Mouse (Mus musculus) kidney, embryonic 16.5 days (tissue): ENCODE results near the gene Aff3. TPM values are rescaled to one million over a fixed set of nuclear protein-coding genes. Genes with fewer than 3 reads are reported as not detected.

Experiments used
- ATAC-seq: fragments of 200-750 bp; cut with Nextera tagmentation; 2 replicates; pipeline ENCODE4 v1.8.0; 2017; ENCODE audit warnings: moderate TSS enrichment; ENCODE audit not compliant: low FRiP score, low TSS enrichment
- H3K27ac ChIP-seq: fragments of 300-500 bp; sonication (generic); 2 replicates; pipeline ENCODE4 v1.5.1; 2014; ENCODE audit warnings: low read length
- H3K27me3 ChIP-seq: fragments of 300-500 bp; sonication (generic); 2 replicates; pipeline ENCODE4 v1.6.1; 2014; ENCODE audit warnings: low read length, control low read depth, mixed read lengths; ENCODE audit not compliant: insufficient read depth
- H3K36me3 ChIP-seq: fragments of 300-500 bp; sonication (generic); 2 replicates; pipeline ENCODE4 v1.6.1; 2014; ENCODE audit warnings: low read length, control low read depth, mixed read lengths; ENCODE audit not compliant: insufficient read depth
- H3K4me1 ChIP-seq: fragments of 300-500 bp; sonication (generic); 2 replicates; pipeline ENCODE4 v1.6.1; 2014; ENCODE audit warnings: low read length, control low read depth, mixed read lengths; ENCODE audit not compliant: insufficient read depth
- H3K4me2 ChIP-seq: fragments of 300-500 bp; sonication (generic); replicated peaks from 2 replicates; pipeline ENCODE4 v1.6.1; 2014; ENCODE audit warnings: low read depth, low read length
- H3K4me3 ChIP-seq: fragments of 300-500 bp; sonication (generic); 2 replicates; pipeline ENCODE4 v1.5.1; 2014; ENCODE audit warnings: mild to moderate bottlenecking, low read length
- H3K9ac ChIP-seq: fragments of 300-500 bp; sonication (generic); replicated peaks from 2 replicates; pipeline ENCODE4 v1.6.1; 2014; ENCODE audit warnings: low read length
- H3K9me3 ChIP-seq: fragments of 300-500 bp; sonication (generic); 2 replicates; pipeline ENCODE4 v1.6.1; 2016; ENCODE audit warnings: low read length, control low read depth
- WGBS: fragments of 180-500 bp; shearing (Covaris S2); extraction: QIAGEN DNeasy Blood & Tissue Kit; methylation state at CpG from one replicate; pipeline ENCODE4 v1.1.7; 2014; 5-methylcytosine and 5-hydroxymethylcytosine counted together
- polyA plus RNA-seq: library from polyadenylated mRNA; unstranded; fragments of >200 nt; fragmentation: Nextera tagmentation; extraction: Ambion mirVana; gene quantifications from 2 replicates; pipeline ENCODE4 v1.2.1, GENCODE M21; 2015

Aff3 gene
- polyA plus RNA-seq, 1 experiment from 2014 or later = 4.0 TPM

DNA sequence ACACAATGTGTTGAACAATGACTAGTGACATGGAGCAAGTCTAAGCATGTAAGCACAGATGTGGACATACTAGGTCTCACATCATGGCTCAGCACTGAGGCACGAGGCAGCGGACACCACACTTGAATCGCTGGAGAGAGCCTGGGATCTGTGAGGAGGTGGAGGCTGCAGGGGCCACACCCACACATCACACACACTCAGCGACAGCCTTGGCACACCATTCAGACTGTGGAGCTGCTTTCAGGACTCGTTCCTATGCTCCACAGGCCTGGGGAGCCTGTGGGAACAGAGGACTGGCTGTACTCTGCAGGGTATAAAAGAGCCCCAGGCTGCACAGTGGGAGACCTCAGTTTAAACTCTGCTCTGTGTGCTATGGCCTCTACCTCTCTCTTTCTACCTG, 270.3 kb downstream of the Aff3 start:
- Histone ChIP-seq H3K36me3 (no peaks in the 10 kb centered on the region), H3K9me3 (no peaks in the 10 kb centered on the region), H3K9ac (no peak overlapping the region), H3K27me3 (no peaks in the 10 kb centered on the region), H3K4me2 (no peak overlapping the region), H3K4me3 (no peak overlapping the region), H3K4me1 (peaks cover 19% of the 10 kb centered on the region; the same call in 1 of the 2 replicates), H3K27ac (no peak overlapping the region)
- ATAC-seq = 0 out of 2 replicates have a peak, but pooled peaks have one; percentile 22
- 49% methylated on average over 5 of the region's 5 CpGs for WGBS

DNA sequence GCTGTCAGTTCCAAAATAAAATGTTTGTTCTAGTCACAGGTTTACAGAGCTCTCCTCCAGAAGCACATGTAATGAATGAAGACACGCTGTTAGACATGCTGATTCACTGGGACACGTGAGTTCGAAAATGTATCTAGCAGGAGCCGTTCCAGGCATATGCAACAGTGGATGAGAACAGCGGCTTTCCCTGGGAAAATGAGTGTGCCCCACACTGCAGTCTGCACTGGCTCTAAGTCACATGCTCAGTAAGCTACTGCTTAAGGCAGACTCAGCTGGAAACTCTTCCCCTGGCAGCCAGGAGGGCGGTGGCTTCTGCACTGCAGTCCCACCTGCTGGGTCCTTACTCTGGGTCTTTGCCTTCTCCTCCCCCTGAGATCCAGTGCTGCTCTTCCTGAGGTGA, 271.2 kb downstream of the Aff3 start:
- no peak overlapping the region for H3K4me2 ChIP-seq
- H3K27ac ChIP-seq = no peak overlapping the region
- WGBS = 52% methylated on average over 6 of the region's 6 CpGs
- no peaks in the 10 kb centered on the region for H3K27me3 ChIP-seq
- H3K9me3 ChIP-seq = no peaks in the 10 kb centered on the region
- H3K9ac ChIP-seq = no peak overlapping the region
- no peaks in the 10 kb centered on the region for H3K36me3 ChIP-seq
- H3K4me1 ChIP-seq = peaks cover 21% of the 10 kb centered on the region; the same call in 1 of the 2 replicates
- no peak overlapping the region for H3K4me3 ChIP-seq
- ATAC-seq = no peak

DNA sequence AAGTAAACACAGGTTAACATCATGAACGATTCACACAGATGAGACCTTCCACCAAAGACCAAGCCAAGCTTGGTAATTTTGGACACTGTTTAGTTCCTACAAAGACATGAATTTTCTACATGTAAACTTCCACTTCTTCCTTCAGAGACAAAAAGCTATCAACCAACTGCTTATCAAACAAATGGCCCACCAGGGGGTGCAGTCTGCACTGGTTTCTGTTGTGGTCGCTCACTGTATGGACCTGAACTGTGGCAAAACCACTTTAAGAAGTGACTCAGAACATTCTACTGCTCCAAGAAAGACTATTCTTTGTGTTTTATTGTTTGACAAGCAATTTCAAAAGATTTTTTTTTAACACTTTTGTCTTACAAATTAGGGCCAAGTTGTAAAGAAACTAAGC, 271.8 kb downstream of the Aff3 start:
- WGBS = 40% methylated on average over 2 of the region's 2 CpGs
- peaks cover 23% of the 10 kb centered on the region; the same call in 1 of the 2 replicates for H3K4me1 ChIP-seq

GRCm38 (mm10) chr1:38390886-38391249, 273.9 kb downstream of the Aff3 start:
- H3K36me3 ChIP-seq = no peaks in the 10 kb centered on the region
- H3K4me2 ChIP-seq = no peak overlapping the region
- WGBS = 71% methylated on average over 7 of the region's 7 CpGs
- H3K9ac ChIP-seq = no peak overlapping the region
- H3K4me1 ChIP-seq = peaks cover 23% of the 10 kb centered on the region; the same call in 1 of the 2 replicates
- ATAC-seq = no peak
- no peaks in the 10 kb centered on the region for H3K27me3 ChIP-seq
- H3K27ac ChIP-seq = no peak overlapping the region
- H3K9me3 ChIP-seq = no peaks in the 10 kb centered on the region
- H3K4me3 ChIP-seq = no peak overlapping the region

More for the DNA sequence above, 271.8 kb downstream of the Aff3 start:
- Histone ChIP-seq H3K9ac (no peak overlapping the region), H3K36me3 (no peaks in the 10 kb centered on the region), H3K9me3 (no peaks in the 10 kb centered on the region), H3K27ac (no peak overlapping the region), H3K27me3 (no peaks in the 10 kb centered on the region), H3K4me3 (no peak overlapping the region), H3K4me2 (no peak overlapping the region)
- ATAC-seq = no peak; the same call in 1 of the 2 replicates

- Histone ChIP-seq H3K27ac (no peak overlapping the region), H3K4me1 (peaks cover 22% of the 10 kb centered on the region; the same call in 1 of the 2 replicates), H3K9ac (no peak overlapping the region), H3K36me3 (no peaks in the 10 kb centered on the region), H3K9me3 (no peaks in the 10 kb centered on the region), H3K4me3 (no peak overlapping the region), H3K4me2 (no peak overlapping the region), H3K27me3 (no peaks in the 10 kb centered on the region)
- no peak for ATAC-seq
- 93% methylated on average over 17 of the region's 17 CpGs for WGBS
Observed at GRCm38 (mm10) chr1:38390235-38390885, 274.4 kb downstream of the Aff3 start.

- Histone ChIP-seq H3K9ac (no peak overlapping the region), H3K4me3 (no peak overlapping the region), H3K4me1 (peaks cover 20% of the 10 kb centered on the region), H3K4me2 (no peak overlapping the region), H3K9me3 (no peaks in the 10 kb centered on the region), H3K27ac (no peak overlapping the region), H3K36me3 (no peaks in the 10 kb centered on the region), H3K27me3 (no peaks in the 10 kb centered on the region)
- whole genome bisulfite sequencing = 85% methylated on average over 7 of the region's 7 CpGs
- no peak for ATAC-seq
Observed at GRCm38 (mm10) chr1:38389576-38389975, 275.2 kb downstream of the Aff3 start.

- H3K36me3 ChIP-seq = no peaks in the 10 kb centered on the region
- H3K27ac ChIP-seq = no peak overlapping the region
- no peaks in the 10 kb centered on the region for H3K27me3 ChIP-seq
- H3K4me1 ChIP-seq = peaks cover 19% of the 10 kb centered on the region
- H3K4me3 ChIP-seq = no peak overlapping the region
- no peak overlapping the region for H3K9ac ChIP-seq
- 48% methylated on average over 3 of the region's 3 CpGs for WGBS
- no peak overlapping the region for H3K4me2 ChIP-seq
- no peak; the same call in 1 of the 2 replicates for ATAC-seq
- H3K9me3 ChIP-seq = no peaks in the 10 kb centered on the region
Observed at GRCm38 (mm10) chr1:38388466-38388865, 276.3 kb downstream of the Aff3 start.

DNA sequence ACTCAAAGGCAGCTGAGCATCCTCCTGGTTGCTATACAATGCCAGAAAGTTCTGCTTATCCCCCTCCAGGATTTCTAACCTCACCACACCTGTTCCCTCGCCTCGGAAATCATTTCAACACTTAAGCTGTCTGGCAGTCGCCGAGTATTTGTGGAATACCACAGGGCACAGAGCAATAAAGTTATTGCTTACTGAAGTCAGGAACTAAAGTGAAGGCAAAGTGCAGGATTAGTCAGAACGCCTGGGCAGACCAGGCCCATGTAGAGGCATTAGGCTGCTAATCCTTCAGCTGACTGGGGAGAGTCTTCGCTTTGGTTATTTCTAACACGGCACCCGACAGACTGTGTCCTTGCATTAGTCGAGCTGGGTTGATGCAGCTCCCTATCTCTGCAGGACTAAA, 277.3 kb downstream of the Aff3 start:
- no peak overlapping the region for H3K4me3 ChIP-seq
- no peaks in the 10 kb centered on the region for H3K36me3 ChIP-seq
- H3K9ac ChIP-seq = no peak overlapping the region
- no peak overlapping the region for H3K4me2 ChIP-seq
- no peaks in the 10 kb centered on the region for H3K9me3 ChIP-seq
- H3K27me3 ChIP-seq = no peaks in the 10 kb centered on the region
- no peak overlapping the region for H3K27ac ChIP-seq
- 55% methylated on average over 9 of the region's 9 CpGs for WGBS
- H3K4me1 ChIP-seq = peaks cover 19% of the 10 kb centered on the region
- no peak for ATAC-seq

GRCm38 (mm10) chr1:38384457-38385121, 280.2 kb downstream of the Aff3 start:
- Histone ChIP-seq H3K9ac (no peak overlapping the region), H3K4me1 (peaks cover 15% of the 10 kb centered on the region), H3K4me3 (no peak overlapping the region), H3K27ac (no peak overlapping the region), H3K36me3 (peaks cover 7% of the 10 kb centered on the region; the same call in 1 of the 2 replicates), H3K4me2 (peak overlapping the region; percentile 11; the same call in 1 of the 2 replicates), H3K27me3 (no peaks in the 10 kb centered on the region), H3K9me3 (peaks cover 5% of the 10 kb centered on the region; the same call in 1 of the 2 replicates)
- WGBS = 32% methylated on average over 16 of the region's 16 CpGs
- ATAC-seq = no peak

- H3K27me3 ChIP-seq = no peaks in the 10 kb centered on the region
- ATAC-seq = no peak
- no peak overlapping the region for H3K4me2 ChIP-seq
- no peak overlapping the region for H3K27ac ChIP-seq
- no peak overlapping the region for H3K4me3 ChIP-seq
- peaks cover 5% of the 10 kb centered on the region; the same call in 1 of the 2 replicates for H3K9me3 ChIP-seq
- H3K36me3 ChIP-seq = peaks cover 7% of the 10 kb centered on the region; the same call in 1 of the 2 replicates
- H3K4me1 ChIP-seq = peaks cover 15% of the 10 kb centered on the region
- H3K9ac ChIP-seq = no peak overlapping the region
- 78% methylated on average over 7 of the region's 7 CpGs for WGBS
Observed at GRCm38 (mm10) chr1:38384010-38384409, 280.7 kb downstream of the Aff3 start.
